Mouse (Mus musculus) urinary bladder, postnatal 25 days (tissue): ENCODE data around the gene Cilp.
A peak's percentile ranks its signal among the peaks of the same experiment; 100 is the strongest.
"Not testable (repeated sequence)": the region's sequence is repeated elsewhere in the genome, so short reads cannot be mapped to it uniquely, and the experiment has no call there.

ENCODE experiments used
- DNase-seq: peaks from one replicate; pipeline ENCODE4 v3.0.0; 2022; ENCODE audit warnings: low spot score

Cilp gene

DNA sequence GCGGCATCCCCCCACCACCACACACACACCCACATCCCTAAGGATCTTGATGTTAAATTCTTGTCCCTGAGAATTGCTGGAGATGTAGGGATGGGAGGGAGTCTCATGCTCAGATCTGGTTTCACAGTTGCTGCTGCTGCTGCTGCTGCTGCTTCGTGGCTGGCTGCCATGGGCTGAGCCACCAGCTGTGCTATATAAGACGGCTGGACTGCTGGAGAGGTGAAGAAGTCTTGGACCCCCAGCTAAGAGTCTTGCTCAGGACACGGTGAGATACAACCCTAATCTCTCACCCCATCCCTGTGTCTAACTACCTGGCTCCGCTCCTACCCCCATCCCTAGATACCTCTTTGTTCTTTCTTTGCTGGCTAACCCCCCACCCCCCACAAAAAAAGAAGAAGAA, at the start of gene Cilp:
TSS of gene Cilp (plus strand) at position 222 of the 400 bp plus-strand sequence.
- no peak for DNase-seq

DNA sequence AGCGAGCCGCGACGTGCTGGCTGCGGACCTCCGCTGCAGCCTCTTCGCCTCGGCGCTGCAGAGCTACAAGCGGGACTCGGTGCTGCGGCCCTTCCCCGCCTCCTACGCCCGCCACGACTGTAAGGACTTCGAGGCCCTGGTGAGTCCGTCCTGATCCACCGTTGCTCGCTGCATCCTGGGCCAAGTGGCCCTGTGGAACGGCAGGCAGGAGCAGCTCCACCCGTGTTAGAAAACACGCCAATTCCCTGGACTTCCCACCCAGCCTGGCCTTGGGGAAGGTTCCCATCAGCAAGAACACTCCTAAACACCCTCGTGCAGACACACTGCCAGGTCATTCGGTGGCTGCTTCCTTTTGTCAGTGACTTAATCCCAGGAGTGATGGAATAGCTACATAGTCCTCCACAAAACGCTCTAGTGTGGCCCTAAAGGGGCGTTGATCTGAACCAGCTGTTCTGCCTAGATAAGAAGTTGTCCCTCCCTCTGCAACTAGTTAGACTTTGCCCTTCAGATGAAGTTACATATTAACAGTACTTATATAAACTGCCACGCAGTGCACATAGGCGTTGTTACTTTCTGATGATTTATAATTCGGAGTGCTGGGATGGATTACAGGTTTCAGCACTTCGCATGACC, 49.4 kb upstream of the Cilp start:
- no peak for DNase-seq

DNA sequence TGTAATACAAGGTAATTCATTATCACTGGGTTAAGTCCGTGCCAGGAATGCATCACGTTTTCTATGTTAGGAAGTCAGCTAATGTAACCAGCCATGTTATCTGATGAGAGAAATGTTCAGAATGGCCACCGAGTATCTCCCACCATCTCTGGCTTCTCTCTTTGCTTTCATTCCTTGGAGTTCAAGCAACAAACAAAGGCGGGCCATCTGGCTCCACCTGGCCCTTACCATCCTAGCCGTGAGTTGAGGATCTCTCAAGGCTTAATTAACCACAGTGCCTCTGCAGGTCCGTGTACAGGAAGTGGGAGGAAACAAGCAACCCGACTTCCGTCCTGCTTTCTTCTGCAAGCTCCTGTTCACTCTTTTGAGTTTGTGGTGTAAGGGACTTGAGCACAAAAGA, 48.0 kb upstream of the Cilp start:
- no peak for DNase-seq

DNA sequence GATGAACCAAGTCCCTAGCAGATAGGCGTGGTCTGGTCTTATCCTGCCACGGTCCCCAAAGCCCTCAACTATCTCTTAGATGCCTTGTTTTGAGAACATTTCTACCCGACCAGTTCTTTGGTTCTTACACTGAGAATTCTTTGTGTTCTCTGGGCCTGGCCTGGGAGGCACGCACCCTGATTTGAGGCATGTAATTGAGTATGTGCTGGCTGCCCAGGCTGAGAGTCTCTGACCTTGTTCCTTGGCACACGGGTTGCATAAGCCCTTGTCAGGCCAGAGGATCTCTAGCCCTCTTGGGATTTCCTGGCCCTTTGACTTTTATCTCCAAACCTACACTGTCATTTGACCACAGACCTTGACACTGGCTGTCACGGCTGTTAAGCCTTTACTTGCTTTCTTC, 47.3 kb upstream of the Cilp start:
- DNase-seq = no peak

DNA sequence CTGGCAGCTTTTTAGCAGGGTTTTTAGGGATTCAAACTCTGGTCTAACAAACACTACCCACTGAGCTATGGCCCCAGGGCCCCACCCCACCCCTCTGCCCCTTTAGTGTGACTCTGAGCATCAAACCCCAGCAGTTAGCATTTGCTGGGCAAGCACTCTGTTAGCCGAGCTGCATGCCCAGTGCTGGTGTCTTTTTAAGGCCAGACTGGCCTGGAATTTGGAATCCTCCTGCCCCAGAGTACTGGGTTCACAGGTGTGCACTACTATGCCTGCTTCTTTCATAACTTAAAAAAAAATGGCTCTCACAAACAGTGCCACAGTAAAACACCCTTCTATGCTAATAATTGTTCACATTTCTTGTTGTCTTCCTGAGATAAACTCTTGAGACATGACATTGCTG, 46.1 kb upstream of the Cilp start:
- DNase-seq = no peak

DNA sequence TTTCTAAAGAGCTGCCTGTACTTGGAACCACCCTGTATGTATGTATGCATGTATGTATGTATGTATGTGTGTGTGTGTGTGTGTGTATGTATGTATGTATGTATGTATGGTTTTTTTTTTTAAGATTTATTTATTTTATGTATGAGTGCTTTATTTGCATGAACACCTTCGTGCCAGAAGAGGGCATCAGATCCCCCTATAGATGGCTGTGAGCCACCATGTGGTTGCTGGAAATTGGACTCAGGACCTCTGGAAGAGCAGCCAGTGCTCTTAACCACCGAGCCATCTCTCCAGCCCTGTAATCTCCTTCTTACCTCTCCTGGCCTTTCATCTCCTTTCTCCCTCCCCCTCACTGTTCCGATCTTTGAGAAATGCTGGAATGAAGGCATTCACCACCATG, 44.6 kb upstream of the Cilp start:
- not testable (repeated sequence) for DNase-seq

DNA sequence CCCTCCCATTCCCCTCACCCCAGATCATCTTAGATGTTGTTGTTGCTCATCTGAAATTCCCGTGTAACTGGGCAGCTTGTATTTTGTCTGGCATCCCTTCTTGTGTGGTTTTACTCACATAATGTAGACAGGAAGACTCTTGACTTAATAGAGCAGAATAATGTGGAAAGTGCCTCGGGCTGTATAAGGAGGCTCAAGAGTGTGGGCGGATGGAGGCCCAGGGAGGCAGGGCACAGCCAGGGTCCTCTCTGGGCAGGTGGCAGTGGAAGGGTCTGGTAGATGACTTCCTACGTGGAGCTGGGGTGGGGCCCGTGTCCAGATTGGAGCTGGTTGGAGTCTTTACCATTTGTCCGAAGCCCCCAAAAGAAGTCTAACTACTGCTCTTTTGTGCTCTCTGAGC, 41.1 kb upstream of the Cilp start:
- DNase-seq = no peak

DNA sequence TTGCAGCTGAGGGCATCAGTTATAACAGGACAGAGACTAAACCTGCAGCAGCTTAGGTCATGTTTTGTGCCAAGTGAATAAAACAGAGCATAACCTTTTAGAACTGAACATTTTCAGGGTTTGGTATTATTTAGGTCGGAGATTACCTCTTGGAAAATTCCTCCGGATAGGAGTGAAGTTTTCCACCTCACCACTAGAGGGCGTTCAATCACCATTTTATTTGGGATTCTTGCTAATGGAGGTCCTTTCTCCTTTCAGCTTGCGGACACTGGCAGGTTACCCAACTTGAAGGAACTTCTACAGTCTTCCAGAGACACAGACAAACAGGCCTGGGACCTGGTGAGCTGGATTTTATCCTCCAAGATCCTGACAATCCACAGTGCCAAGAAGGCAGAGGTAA, 39.2 kb upstream of the Cilp start:
- DNase-seq = peak; percentile 37

DNA sequence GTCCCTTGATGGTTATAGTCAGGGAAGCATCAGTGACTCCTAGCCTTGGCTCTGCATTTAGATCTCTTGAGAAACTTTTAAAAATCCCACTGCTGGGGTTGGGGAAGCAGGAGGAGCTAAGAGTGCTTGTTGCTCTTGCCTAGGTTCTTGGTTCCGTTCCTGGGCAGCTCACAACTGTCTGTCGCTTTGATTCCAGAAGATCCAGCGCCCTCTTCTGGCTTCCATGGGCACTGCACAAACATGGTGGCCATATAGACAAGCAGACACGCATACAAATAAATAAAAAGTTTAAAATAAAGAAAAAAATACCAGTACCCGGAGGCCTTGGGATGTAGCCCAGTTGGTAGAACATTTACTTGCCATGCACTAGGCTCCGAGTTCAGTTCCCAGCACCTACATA, 34.7 kb upstream of the Cilp start:
- DNase-seq = no peak

DNA sequence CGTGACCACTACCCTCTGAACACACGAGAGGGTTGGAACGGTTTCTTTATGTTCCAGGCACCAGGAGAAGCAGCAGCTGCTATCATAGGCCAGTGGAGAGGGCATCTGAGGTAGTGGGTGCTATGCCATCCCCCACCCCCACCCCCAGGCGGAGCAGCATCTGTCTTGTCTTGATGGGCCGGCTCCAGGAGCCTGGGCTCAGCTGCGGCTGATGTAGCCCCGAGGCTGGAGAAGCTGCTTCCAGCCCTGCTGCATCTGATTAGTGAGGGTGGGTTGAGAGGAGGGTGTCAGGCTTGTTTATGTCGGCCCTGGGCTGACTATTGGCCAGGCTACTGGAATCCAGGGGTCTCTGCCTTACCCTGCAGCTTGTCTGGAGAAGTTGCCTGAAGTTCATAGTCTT, 33.7 kb upstream of the Cilp start:
- no peak for DNase-seq

DNA sequence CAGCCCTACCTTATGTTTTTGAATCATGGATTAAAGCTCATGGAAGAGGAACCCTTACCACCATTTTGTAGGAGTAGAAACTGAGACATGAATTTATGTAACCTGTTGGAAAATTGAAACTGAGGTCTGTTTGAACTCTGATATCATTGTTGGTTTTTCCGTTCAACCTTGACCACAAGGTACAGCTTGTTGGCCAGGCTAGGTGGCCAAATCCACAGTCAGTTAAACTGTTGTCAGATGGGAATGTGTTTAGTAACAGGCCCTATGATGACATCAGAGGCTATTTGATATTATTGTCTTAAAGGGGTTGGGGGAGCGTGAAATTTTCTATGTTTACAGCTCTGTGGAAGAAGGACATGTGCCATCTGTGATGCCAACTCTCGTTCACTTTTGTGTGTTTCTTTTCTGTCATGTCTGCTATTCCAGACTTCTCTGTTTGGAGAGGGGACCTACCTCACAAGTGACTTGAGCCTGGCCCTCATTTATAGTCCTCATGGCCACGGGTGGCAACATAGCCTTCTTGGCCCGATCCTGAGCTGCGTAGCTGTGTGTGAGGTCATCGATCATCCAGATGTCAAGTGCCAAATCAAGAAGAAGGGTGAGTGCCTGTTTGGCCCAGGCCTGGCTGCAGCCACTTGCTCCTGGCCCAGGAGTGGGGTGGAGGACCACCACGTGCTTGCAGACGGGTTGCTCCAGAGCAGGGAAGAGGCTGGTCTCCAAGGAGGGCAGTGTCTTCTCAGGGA, 31.6 kb upstream of the Cilp start:
- no peak for DNase-seq

DNA sequence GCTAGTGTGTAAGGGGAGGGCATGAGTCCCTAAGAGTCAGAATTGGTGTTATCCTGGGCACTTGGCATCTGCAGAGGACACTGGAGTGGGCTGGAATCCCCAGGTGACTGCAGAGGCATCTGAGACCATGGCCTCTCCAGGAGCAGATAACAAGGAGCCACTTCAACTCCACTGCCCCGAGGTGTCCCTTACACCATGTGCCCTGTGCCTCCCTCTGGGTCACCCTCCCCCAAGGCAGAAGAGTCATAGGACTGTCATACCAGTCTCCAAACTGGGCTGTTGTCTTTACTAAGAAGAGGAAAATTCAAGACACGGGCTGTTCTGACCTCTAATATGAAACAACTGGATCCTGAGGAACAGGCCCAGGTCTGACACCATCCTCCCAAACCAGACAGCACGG, 30.2 kb upstream of the Cilp start:
- DNase-seq = no peak

DNA sequence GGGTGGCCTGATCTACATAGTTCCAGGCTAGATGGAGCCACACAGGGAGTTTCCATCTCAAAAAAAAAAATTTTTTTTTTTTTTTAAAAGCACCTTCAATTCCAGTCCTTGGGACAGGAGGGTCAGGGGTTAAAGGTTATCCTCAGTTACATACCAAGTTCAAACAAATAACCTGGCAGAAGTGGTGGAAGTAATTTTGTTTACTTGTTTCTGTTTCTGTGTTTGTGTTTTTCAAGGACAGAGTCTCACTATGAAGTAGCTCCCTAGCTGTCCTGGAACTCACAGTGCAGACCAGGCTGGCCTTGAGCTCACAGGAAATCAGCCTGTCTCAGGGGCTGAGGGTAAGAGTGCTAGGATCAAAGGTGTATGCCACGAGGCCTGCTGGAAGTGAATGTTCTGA, 29.4 kb upstream of the Cilp start:
- DNase-seq = no peak

DNA sequence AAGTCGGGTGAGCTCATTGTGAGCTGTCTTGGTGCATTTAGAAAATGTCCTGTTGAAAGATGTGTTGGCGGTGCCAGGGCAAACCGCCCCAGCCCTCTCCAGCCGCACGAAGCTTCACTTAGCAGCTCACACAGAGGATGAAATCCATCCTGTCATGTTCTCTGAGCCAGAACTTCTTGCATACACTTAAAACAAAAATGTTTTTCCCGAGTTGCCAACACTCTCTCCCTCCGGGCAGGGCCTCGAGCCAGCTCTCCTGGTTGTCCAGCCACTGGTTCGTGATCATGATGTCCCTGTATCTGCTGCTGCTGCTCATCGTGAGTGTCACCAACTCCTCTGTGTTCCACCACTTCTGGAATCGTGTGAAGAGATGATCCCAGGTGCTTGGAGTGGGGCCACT, 27.4 kb upstream of the Cilp start:
- no peak for DNase-seq

DNA sequence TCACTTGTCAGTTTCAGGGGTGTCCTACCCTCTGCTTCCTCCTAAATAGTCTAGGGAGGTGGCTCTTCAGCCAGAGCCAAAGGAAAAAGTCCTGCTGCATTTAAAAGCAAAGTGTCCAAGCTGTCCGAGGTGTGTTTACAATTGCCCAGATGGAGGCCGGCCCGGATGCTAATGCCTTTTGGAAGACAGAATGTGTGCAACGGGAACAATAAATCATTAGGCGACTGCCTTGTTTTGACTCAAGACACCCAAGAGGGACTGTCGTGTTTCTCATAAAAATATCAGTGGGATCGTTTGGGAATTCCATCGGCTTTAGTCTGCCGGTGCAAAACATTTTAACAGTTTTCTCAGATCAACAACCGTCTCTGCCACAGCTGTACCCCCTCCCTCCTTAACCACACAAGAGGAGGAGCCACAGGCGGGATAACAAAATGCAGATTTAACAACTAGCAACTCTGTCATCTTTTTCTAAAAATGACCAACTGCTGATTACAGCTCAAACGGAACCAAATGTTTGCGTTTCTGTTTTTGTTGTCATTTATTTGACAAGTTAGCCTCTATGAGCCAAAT, 26.7 kb upstream of the Cilp start:
- no peak for DNase-seq

DNA sequence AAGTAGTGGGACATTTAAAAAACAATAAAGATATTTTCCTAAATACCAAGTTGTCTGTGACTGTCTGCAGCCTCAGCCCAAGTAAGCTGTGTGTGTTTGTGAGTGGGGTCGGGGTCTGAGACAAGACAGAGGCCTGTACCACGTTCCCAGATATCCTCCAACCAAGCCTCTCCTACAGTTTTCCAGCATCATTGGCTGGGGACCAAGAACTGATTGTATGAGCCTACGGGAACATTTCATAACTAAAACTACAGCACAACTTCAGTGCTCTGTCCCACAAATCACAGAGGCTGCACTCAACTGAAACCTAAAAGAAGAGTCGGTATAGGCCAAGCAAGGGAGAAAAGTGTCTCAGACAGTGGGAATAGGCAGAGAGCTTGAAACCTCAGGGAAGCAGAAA, 25.8 kb upstream of the Cilp start:
- no peak for DNase-seq

DNA sequence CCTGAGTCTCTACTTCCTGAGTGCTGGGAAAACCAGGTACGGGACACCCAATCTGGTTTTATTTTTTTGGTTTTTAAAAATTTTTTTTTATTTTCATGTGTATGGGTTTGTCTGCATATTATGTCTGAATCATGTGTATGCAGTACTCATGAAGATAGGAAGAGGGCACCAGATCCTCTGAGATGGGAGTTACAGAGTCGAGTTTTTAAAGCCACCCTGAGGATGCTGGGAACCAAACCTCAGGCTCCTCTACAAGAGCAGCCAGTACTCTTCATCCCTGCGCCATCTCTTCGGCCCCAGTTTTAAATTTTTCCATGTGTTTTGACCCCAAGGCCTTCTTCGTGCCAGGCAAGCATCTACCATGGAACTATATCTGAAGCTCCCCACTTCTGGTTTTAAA, 25.2 kb upstream of the Cilp start:
- no peak for DNase-seq

DNA sequence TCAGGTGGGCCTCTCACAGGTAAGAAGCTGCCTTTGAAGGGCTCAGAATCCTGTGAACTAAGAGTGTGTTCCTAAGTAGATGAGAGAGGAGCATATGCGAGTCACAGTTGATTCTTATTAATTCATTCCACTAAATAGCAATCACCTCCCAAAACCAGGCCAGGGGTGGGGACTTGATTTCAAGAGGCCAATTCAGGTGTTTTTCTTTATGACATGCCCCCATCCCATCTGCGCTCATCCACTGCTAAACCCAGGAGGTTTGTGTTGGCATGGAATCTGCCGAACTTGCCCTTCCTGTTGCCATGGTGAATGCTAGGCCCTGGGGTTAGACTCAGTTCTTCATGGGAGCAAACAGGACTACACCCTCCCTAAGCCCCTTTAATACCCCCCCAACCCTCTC, 24.4 kb upstream of the Cilp start:
- DNase-seq = no peak

DNA sequence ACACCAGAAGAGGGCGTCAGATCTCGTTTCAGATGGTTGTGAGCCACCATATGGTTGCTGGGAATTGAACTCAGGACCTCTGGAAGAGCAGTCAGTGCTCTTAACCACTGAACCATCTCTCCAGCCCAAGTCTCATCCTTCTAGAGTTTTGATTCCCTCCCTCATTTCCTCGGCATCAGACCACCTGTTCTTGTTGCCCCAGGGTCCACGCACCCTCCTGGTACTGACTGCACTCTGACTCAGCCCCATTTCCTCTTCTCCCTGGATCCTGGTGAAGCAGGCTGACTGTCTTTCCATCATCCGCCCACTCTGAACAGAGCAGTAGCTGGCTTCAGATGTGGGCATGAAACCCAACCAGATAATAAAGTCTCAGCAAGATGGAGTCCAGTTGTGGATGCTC, 23.0 kb upstream of the Cilp start:
- no peak for DNase-seq

DNA sequence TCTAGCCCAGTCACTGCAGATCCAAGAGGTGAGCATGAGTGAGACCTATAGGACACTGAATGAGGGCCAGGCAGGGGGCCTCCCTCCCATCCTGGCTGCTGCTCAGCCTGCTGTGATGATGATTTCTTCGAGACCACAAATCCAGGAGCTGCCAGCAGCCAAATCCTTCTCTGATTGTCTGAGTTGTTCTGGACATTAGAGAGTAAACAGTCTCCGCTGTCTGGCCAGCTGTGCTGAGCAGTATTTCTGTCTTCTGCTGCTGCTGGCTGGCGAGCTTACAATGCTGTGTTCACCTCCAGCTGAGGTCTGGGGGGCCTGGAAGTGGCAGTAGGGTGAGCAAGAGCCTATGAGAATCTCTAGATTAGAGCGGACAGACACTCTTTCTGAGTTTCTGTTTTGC, 21.7 kb upstream of the Cilp start:
- DNase-seq = no peak

DNA sequence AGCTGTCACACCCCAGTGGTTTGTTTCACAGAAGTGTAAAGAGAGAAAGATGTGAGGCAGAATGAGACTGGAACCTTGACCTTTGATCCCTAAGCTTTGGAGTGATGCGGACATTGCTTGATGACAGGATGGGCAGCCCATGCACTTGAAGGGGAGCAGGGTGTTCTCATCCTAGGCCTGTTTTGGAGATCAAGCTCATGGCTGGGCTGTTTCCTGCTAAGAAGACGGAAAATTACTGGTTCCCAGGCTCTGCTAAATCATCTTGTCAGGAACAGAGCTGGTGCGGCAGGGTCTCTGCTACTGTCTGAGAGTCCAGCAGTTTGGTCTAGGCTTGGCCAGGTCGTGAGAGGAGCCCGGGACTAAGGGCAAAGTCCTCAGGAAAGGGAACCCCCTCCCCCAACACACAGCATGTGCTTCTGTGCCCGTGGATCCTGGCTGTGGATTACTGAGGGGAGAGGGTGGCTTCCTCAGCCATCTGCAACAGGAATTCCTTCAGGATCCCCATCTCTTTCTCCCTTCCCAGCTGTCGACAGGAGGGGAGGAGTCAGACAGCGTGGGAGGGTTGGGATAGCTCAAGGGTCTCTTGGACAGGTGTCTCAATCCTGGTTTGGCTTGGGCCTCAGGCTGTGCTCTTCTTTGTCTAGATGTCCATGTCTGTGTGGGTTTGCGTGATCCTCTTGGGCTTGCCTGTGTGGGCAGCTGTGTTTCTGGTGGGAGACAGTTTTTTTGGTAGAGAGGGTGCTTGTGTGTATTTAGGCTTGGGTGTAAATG, 20.8 kb upstream of the Cilp start:
- no peak for DNase-seq

DNA sequence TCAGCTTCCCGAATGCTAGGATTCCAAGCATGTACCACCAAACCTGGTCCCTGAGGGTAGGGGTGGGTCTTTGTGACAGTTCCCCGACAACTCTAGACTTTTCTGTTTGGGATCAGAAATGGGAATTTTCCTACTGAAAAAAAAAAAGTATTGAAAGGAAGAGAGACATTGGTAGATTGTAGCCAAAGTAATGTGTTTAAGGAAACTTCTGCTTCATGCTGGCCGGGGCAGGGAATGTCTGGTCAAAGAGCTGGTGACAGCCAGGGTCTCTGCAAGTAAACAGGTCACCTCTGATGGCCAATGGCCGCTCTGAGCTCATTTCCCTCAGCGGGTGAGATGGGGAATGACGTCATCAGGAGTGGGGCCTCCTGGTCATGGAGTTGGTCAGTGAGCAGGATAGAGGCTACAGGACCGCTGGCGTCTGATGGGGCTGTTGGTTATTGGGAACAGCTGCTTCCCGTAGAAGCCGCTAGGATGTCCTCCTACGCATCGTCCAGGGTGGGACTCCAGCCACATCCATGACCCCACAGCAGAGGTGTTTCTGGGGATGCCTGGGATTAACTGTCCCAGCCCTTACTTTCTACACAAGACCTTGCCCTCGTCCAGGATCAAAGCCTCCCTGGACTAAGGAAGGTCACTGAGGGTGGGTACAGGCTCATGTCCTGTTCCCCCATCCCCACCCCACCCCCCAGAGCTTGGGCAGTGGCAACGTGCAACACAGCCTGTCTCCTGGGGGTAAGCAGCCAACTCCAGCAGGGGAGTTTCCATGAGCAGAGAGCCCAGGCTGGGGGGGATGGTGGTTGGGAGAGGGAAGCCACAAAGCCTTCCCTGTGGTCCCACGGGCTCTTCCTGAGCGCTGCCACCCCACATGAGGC, 17.2 kb upstream of the Cilp start:
- DNase-seq = peak; percentile 19
